Mouse (Mus musculus) CH12.LX (cell line): Measurements from ENCODE around the gene Abracl.

Experiments
- CTCF ChIP-seq, 2 experiments: IDR thresholded peaks in 1 of 2; conservative IDR thresholded peaks in 1 of 2; 2 replicates each; pipeline ENCODE4 v1.5.1; 2011 to 2012; ENCODE audit warnings: low read depth in 2 of 2, low read length in 2 of 2, improper control_type of control experiment in 1 of 2, inconsistent platforms in 1 of 2, mild to moderate bottlenecking in 1 of 2, moderate library complexity in 1 of 2
- EP300 ChIP-seq: IDR thresholded peaks from 2 replicates; pipeline ENCODE4 v1.6.1; 2011; ENCODE audit warnings: low read length, improper control_type of control experiment
- IRF4 ChIP-seq: IDR thresholded peaks from 2 replicates; pipeline ENCODE4 v1.6.1; 2014; ENCODE audit warnings: low read depth, mild to moderate bottlenecking, inconsistent platforms, low read length, improper control_type of control experiment
- MAX ChIP-seq: IDR thresholded peaks from 2 replicates; pipeline ENCODE4 v1.6.1; 2011; ENCODE audit warnings: low read length, improper control_type of control experiment
- MAZ ChIP-seq: IDR thresholded peaks from 2 replicates; pipeline ENCODE4 v1.6.1; 2012; ENCODE audit warnings: low read depth, mild to moderate bottlenecking, inconsistent platforms, low read length, improper control_type of control experiment, moderate library complexity
- NRF1 ChIP-seq: IDR thresholded peaks from 2 replicates; pipeline ENCODE4 v1.6.1; 2014; ENCODE audit warnings: low read depth, mild to moderate bottlenecking, inconsistent platforms, low read length, improper control_type of control experiment, moderate library complexity
- PAX5 ChIP-seq: IDR thresholded peaks from 2 replicates; pipeline ENCODE4 v1.6.1; 2012; ENCODE audit warnings: low read length, inconsistent platforms, mixed read lengths
- POLR2A ChIP-seq: IDR thresholded peaks from 2 replicates; pipeline ENCODE4 v1.6.1; 2011; ENCODE audit warnings: low read depth, mild to moderate bottlenecking, improper control_type of control experiment, low read length
- TCF12 ChIP-seq: IDR thresholded peaks from 2 replicates; pipeline ENCODE4 v1.6.1; 2014; ENCODE audit warnings: low read depth, mild to moderate bottlenecking, inconsistent platforms, low read length, improper control_type of control experiment
- USF1 ChIP-seq: IDR thresholded peaks from 2 replicates; pipeline ENCODE4 v1.6.1; 2014; ENCODE audit warnings: low read depth, mild to moderate bottlenecking, inconsistent platforms, low read length, improper control_type of control experiment

DNA sequence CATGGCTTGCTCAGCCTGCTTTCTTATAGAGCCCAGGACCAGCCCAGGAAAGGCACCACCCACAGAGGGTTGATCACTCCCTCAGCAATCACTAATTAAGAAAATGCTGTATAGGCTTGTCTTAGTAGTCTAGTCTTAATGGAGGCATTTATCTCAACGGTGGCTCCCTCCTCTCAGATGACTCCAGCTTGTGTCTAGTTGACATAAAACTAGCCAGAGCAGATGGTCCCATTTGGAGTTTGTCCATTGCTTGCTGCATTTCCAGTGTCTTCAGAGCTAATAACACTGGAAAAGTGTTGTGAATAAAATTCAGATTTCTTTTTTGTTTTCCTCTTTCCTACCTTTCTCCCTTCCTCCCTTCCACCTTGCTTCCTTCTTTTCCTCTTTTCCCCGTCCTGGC, 46.5 kb upstream of the Abracl start:
- TF ChIP-seq MAX: no peak
- TF ChIP-seq MAZ: no peak
- no peak for TF ChIP-seq CTCF (conservative IDR thresholded peaks at IDR 0.05 in 1 of 2, IDR thresholded peaks at IDR 0.05 in 1 of 2; ENCODE audit: low read depth in 2 of 2, low read length in 2 of 2)
- no peak for TF ChIP-seq IRF4
- TF ChIP-seq USF1: no peak
- TF ChIP-seq NRF1: no peak
- TF ChIP-seq POLR2A: no peak
- no peak for TF ChIP-seq EP300
- TF ChIP-seq PAX5: no peak
- TF ChIP-seq TCF12: no peak
